Mouse (Mus musculus): ENCODE measurements around the gene Pdk2.
"Not testable (repeated sequence)": the region's sequence is repeated elsewhere in the genome, so short reads cannot be mapped to it uniquely, and the experiment has no call there.

DNA sequence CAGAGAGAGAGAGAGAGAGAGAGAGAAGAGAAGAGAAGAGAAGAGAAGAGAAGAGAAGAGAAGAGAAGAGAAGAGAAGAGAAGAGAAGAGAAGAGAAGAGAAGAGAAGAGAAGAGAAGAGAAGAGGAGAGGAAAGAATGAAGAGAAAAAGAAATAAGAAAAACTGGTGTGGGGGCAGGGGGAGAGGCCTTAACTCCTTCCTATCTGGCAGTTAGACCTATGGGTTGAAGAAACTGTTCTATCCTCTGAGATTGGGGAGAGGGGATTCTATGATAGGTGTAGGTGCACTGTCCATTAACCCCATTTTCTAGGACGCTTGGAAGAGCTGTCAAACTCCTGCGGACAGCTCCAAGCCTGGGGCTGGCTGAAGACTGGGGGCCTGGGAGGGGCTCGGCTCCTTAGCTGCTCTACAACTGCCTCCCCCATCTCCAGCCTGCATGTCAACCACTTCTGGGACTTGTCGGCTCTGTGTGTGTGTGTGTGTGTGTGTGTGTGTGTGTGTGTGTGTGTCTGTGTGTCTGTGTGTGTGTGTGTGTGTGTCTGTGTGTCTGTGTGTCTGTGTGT is 30.2 kb downstream of the Pdk2 start:
- not testable (repeated sequence) for TF ChIP-seq TAL1 (conservative IDR thresholded peaks at IDR 0.05; ENCODE audit: low read depth, low read length); CTCF (IDR thresholded peaks at IDR 0.05; ENCODE audit: low read depth, low read length); GATA1 (IDR thresholded peaks at IDR 0.05; ENCODE audit: borderline replicate concordance, low read length); POLR2AphosphoS5 (IDR thresholded peaks at IDR 0.05; ENCODE audit: insufficient replicate concordance, low read depth, low read length); GATA2 (IDR thresholded peaks at IDR 0.05; ENCODE audit: borderline replicate concordance, low read depth, low read length)
